Mouse (Mus musculus): ENCODE data around the gene Cd59a.

- TF ChIP-seq CTCF (IDR thresholded peaks at IDR 0.05; ENCODE audit: borderline replicate concordance, control insufficient read depth, extremely low read depth, insufficient read depth, low read length, poor library complexity) (no peak), POLR2A (IDR thresholded peaks at IDR 0.05; ENCODE audit: control insufficient read depth, extremely low read depth, insufficient read depth, low read length, poor library complexity) (no peak)
Measured at GRCm38 (mm10) chr2:104123540-104123939, 27.9 kb downstream of the Cd59a start.

All from thymus, adult 2 months (tissue).